Mouse (Mus musculus) kidney, embryonic 15.5 days (tissue): ENCODE measurements around the gene Atpif1. TPM values are rescaled to one million over a fixed set of nuclear protein-coding genes. Genes with fewer than 3 reads are reported as not detected.

Source experiments
- ATAC-seq: fragments of 200-750 bp; cut with Nextera tagmentation; replicated peaks from 2 replicates; pipeline ENCODE4 v1.8.0; 2017; ENCODE audit warnings: moderate TSS enrichment; ENCODE audit not compliant: low FRiP score
- H3K27ac ChIP-seq: fragments of 300-500 bp; sonication (generic); 2 replicates; pipeline ENCODE4 v1.5.1; 2015; ENCODE audit warnings: mild to moderate bottlenecking, inconsistent platforms
- H3K27me3 ChIP-seq: fragments of 300-500 bp; sonication (generic); 2 replicates; pipeline ENCODE4 v1.6.1; 2015; ENCODE audit warnings: inconsistent platforms
- H3K36me3 ChIP-seq: fragments of 300-500 bp; sonication (generic); 2 replicates; pipeline ENCODE4 v1.6.1; 2015; ENCODE audit warnings: inconsistent platforms
- H3K4me1 ChIP-seq: fragments of 300-500 bp; sonication (generic); 2 replicates; pipeline ENCODE4 v1.6.1; 2015; ENCODE audit warnings: inconsistent platforms
- H3K4me2 ChIP-seq: fragments of 300-500 bp; sonication (generic); 2 replicates; pipeline ENCODE4 v1.6.1; 2015; ENCODE audit warnings: moderate library complexity, mild to moderate bottlenecking, inconsistent platforms
- H3K4me3 ChIP-seq: fragments of 300-500 bp; sonication (generic); replicated peaks from 2 replicates; pipeline ENCODE4 v1.5.1; 2015; ENCODE audit warnings: mild to moderate bottlenecking, inconsistent platforms
- H3K9ac ChIP-seq: fragments of 300-500 bp; sonication (generic); 2 replicates; pipeline ENCODE4 v1.6.1; 2015; ENCODE audit warnings: mild to moderate bottlenecking, inconsistent platforms
- H3K9me3 ChIP-seq: fragments of 300-500 bp; sonication (generic); replicated peaks from 2 replicates; pipeline ENCODE4 v1.6.1; 2016; ENCODE audit warnings: inconsistent platforms
- WGBS: fragments of 180-500 bp; shearing (Covaris S2); methylation state at CpG from one replicate; pipeline ENCODE4 v1.1.7; 2015; ENCODE audit warnings: mixed read lengths; 5-methylcytosine and 5-hydroxymethylcytosine counted together
- polyA plus RNA-seq: library from polyadenylated mRNA; unstranded; fragments of >200 nt; fragmentation: Nextera tagmentation; extraction: Ambion mirVana; gene quantifications from 2 replicates; pipeline ENCODE4 v1.2.1, GENCODE M21; 2015

The Atpif1 gene
- polyA plus RNA-seq, 1 experiment from 2014 or later, result 1,152 TPM

- Histone ChIP-seq H3K27me3 (no peaks in the 10 kb centered on the region), H3K27ac (no peak overlapping the region), H3K36me3 (peaks cover 96% of the 10 kb centered on the region), H3K9ac (no peak overlapping the region), H3K4me2 (no peak overlapping the region), H3K4me3 (no peak overlapping the region), H3K9me3 (no peaks in the 10 kb centered on the region), H3K4me1 (no peaks in the 10 kb centered on the region)
- ATAC-seq, result no peak
- WGBS, result 20% methylated on average over 8 of the region's 8 CpGs
Observed at GRCm38 (mm10) chr4:132545851-132546250, 12.4 kb upstream of the Atpif1 start.

GRCm38 (mm10) chr4:132542724-132543123 is 9.3 kb upstream of the Atpif1 start:
- no peak for ATAC-seq
- Histone ChIP-seq H3K9ac (no peak overlapping the region), H3K4me1 (0 out of 2 replicates have a peak, but pooled peaks cover 1% of the 10 kb centered on the region), H3K27ac (no peak overlapping the region), H3K4me3 (no peak overlapping the region), H3K9me3 (no peaks in the 10 kb centered on the region), H3K36me3 (peaks cover 96% of the 10 kb centered on the region), H3K27me3 (no peaks in the 10 kb centered on the region), H3K4me2 (no peak overlapping the region)
- 55% methylated on average over 1 of the region's 1 CpGs for WGBS

GRCm38 (mm10) chr4:132541413-132541812 is 8.0 kb upstream of the Atpif1 start:
- Histone ChIP-seq H3K4me2 (no peak overlapping the region), H3K27ac (no peak overlapping the region), H3K9ac (no peak overlapping the region), H3K36me3 (peaks cover 91% of the 10 kb centered on the region), H3K27me3 (no peaks in the 10 kb centered on the region), H3K4me3 (no peak overlapping the region), H3K9me3 (no peaks in the 10 kb centered on the region), H3K4me1 (peaks cover 13% of the 10 kb centered on the region)
- 82% methylated on average over 4 of the region's 4 CpGs for WGBS
- ATAC-seq, result no peak

- no peak overlapping the region for H3K9ac ChIP-seq
- H3K27ac ChIP-seq, result no peak overlapping the region
- 94% methylated on average over 5 of the region's 5 CpGs for WGBS
- peaks cover 73% of the 10 kb centered on the region for H3K36me3 ChIP-seq
- no peaks in the 10 kb centered on the region for H3K9me3 ChIP-seq
- no peak overlapping the region for H3K4me2 ChIP-seq
- no peaks in the 10 kb centered on the region for H3K27me3 ChIP-seq
- no peak for ATAC-seq
- H3K4me3 ChIP-seq, result no peak overlapping the region
- H3K4me1 ChIP-seq, result peaks cover 23% of the 10 kb centered on the region
Observed at GRCm38 (mm10) chr4:132539481-132539880, 6.0 kb upstream of the Atpif1 start.

GRCm38 (mm10) chr4:132535406-132536121 is 2.1 kb upstream of the Atpif1 start, which contains the start of gene Dnajc8:
Gene Dnajc8 (plus strand): TSS chr4:132535550.
- Histone ChIP-seq H3K4me2 (peak within 1 kb of the TSS; percentile 84), H3K9ac (peak within 1 kb of the TSS; percentile 94), H3K27ac (peak within 1 kb of the TSS; percentile 82), H3K4me3 (peak within 1 kb of the TSS; percentile 88), H3K4me1 (peaks cover 45% of the 10 kb centered on the region), H3K9me3 (no peaks in the 10 kb centered on the region), H3K36me3 (peaks cover 48% of the 10 kb centered on the region), H3K27me3 (no peaks in the 10 kb centered on the region)
- WGBS, result 0% methylated on average over 59 of the region's 60 CpGs
- ATAC-seq, result peak; percentile 77

GRCm38 (mm10) chr4:132532496-132532895 is 963 bp downstream of the Atpif1 start:
- Histone ChIP-seq H3K4me2 (peak overlapping the region; percentile 85), H3K27ac (peak overlapping the region; percentile 96), H3K4me1 (peaks cover 42% of the 10 kb centered on the region), H3K9me3 (no peaks in the 10 kb centered on the region), H3K9ac (peak overlapping the region; percentile 86), H3K36me3 (peaks cover 36% of the 10 kb centered on the region), H3K27me3 (no peaks in the 10 kb centered on the region), H3K4me3 (peak overlapping the region; percentile 68)
- WGBS, result 9% methylated on average over 5 of the region's 5 CpGs
- ATAC-seq, result peak; percentile 37; the same call in 1 of the 2 replicates

- Histone ChIP-seq H3K27ac (no peak overlapping the region), H3K4me2 (no peak overlapping the region), H3K4me3 (no peak overlapping the region), H3K27me3 (no peaks in the 10 kb centered on the region), H3K36me3 (peaks cover 30% of the 10 kb centered on the region), H3K9ac (no peak overlapping the region), H3K4me1 (peaks cover 28% of the 10 kb centered on the region), H3K9me3 (no peaks in the 10 kb centered on the region)
- WGBS, result 91% methylated on average over 20 of the region's 20 CpGs
- no peak for ATAC-seq
Observed at GRCm38 (mm10) chr4:132530033-132530804, 3.2 kb downstream of the Atpif1 start.

- H3K9ac ChIP-seq, result no peak overlapping the region
- H3K4me1 ChIP-seq, result peaks cover 29% of the 10 kb centered on the region
- H3K27me3 ChIP-seq, result no peaks in the 10 kb centered on the region
- 0 out of 2 replicates have a peak overlapping the region, but pooled peaks have one; percentile 28 for H3K27ac ChIP-seq
- no peak for ATAC-seq
- no peaks in the 10 kb centered on the region for H3K9me3 ChIP-seq
- H3K4me3 ChIP-seq, result no peak overlapping the region
- no peak overlapping the region for H3K4me2 ChIP-seq
- peaks cover 30% of the 10 kb centered on the region for H3K36me3 ChIP-seq
- WGBS, result 62% methylated on average over 4 of the region's 4 CpGs
Observed at GRCm38 (mm10) chr4:132529344-132529743, 4.1 kb downstream of the Atpif1 start.

GRCm38 (mm10) chr4:132527917-132528522 is 5.4 kb downstream of the Atpif1 start:
- no peaks in the 10 kb centered on the region for H3K9me3 ChIP-seq
- no peak overlapping the region for H3K27ac ChIP-seq
- peaks cover 30% of the 10 kb centered on the region for H3K36me3 ChIP-seq
- H3K4me1 ChIP-seq, result peaks cover 24% of the 10 kb centered on the region
- no peak for ATAC-seq
- H3K27me3 ChIP-seq, result no peaks in the 10 kb centered on the region
- H3K4me2 ChIP-seq, result no peak overlapping the region
- no peak overlapping the region for H3K4me3 ChIP-seq
- no peak overlapping the region for H3K9ac ChIP-seq
- WGBS, result 91% methylated on average over 8 of the region's 8 CpGs

GRCm38 (mm10) chr4:132526678-132527077 is 6.8 kb downstream of the Atpif1 start:
- peaks cover 14% of the 10 kb centered on the region for H3K4me1 ChIP-seq
- no peak overlapping the region for H3K9ac ChIP-seq
- no peaks in the 10 kb centered on the region for H3K27me3 ChIP-seq
- 66% methylated on average over 2 of the region's 2 CpGs for WGBS
- no peak overlapping the region for H3K4me2 ChIP-seq
- no peak overlapping the region for H3K27ac ChIP-seq
- no peak overlapping the region for H3K4me3 ChIP-seq
- no peaks in the 10 kb centered on the region for H3K9me3 ChIP-seq
- H3K36me3 ChIP-seq, result peaks cover 27% of the 10 kb centered on the region
- ATAC-seq, result no peak

- H3K4me3 ChIP-seq, result no peak overlapping the region
- no peak overlapping the region for H3K4me2 ChIP-seq
- H3K4me1 ChIP-seq, result peaks cover 10% of the 10 kb centered on the region
- no peaks in the 10 kb centered on the region for H3K9me3 ChIP-seq
- H3K27ac ChIP-seq, result peak overlapping the region; percentile 45; the same call in 1 of the 2 replicates
- 45% methylated on average over 6 of the region's 6 CpGs for WGBS
- no peaks in the 10 kb centered on the region for H3K27me3 ChIP-seq
- no peak overlapping the region for H3K9ac ChIP-seq
- ATAC-seq, result no peak
- peaks cover 9% of the 10 kb centered on the region for H3K36me3 ChIP-seq
Observed at GRCm38 (mm10) chr4:132524808-132525207, 8.7 kb downstream of the Atpif1 start.

GRCm38 (mm10) chr4:132524321-132524741 is 9.1 kb downstream of the Atpif1 start:
- peak overlapping the region; percentile 45; the same call in 1 of the 2 replicates for H3K27ac ChIP-seq
- no peaks in the 10 kb centered on the region for H3K27me3 ChIP-seq
- no peaks in the 10 kb centered on the region for H3K9me3 ChIP-seq
- no peak overlapping the region for H3K9ac ChIP-seq
- H3K4me1 ChIP-seq, result peaks cover 10% of the 10 kb centered on the region
- no peak overlapping the region for H3K4me2 ChIP-seq
- no peak for ATAC-seq
- 23% methylated on average over 11 of the region's 11 CpGs for WGBS
- H3K36me3 ChIP-seq, result peaks cover 4% of the 10 kb centered on the region
- H3K4me3 ChIP-seq, result no peak overlapping the region
